In genomic region chr1:74337241-74337771, GRCm38 (mm10) we compare ENCODE assay signal across 16 mouse cellular contexts. TPM values are rescaled to one million over a fixed set of nuclear protein-coding genes. Genes with fewer than 3 reads are reported as not detected.
DNase-seq lines count a peak whose midpoint lies in the region; ATAC-seq and TF ChIP-seq lines count a peak whose summit lies in the region.
"Had no signal": no experiment of that assay in that cellular context is flagged by ENCODE, and none has a peak within 500 bp of the region (broad histone marks: within the 10 kb centered on the region; RNA-seq: fewer than 3 reads in every experiment).

No protein-coding gene starts in this region.

- in situ Hi-C loops in CH12.LX (cut with MboI; ENCODE audit: low pct_ligation_motif_present, low pct_unique_long_range_greater_than_20kb, low sequenced_read_pairs) = no loop called here

- no peak for TF ChIP-seq RAD21 in CH12.LX (IDR thresholded peaks at IDR 0.05; ENCODE audit: low read depth, low read length)

- no peaks in the 10 kb centered on the region for H3K27me3 ChIP-seq in heart, embryonic 12.5 days (replicated peaks)
- H3K27me3 ChIP-seq in CH12.LX (replicated peaks) = no peaks in the 10 kb centered on the region
- H3K27me3 ChIP-seq: forebrain, embryonic 12.5 days; neural tube, embryonic 12.5 days had no signal

- H3K4me3 ChIP-seq in heart, embryonic 12.5 days = no peak overlapping the region
- H3K4me3 ChIP-seq in CH12.LX (replicated peaks in 1 of 3; ENCODE audit: low read depth in 2 of 3, low read length in 2 of 3, poor library complexity in 1 of 3) = no peak overlapping the region
- H3K4me3 ChIP-seq: forebrain, embryonic 12.5 days; neural tube, embryonic 12.5 days had no signal

- dilution Hi-C loops in CH12.LX (cut with MboI; ENCODE audit: extremely low pct_ligation_motif_present, extremely low pct_unique_long_range_greater_than_20kb, low sequenced_read_pairs) = no loop called here

- no peaks in the 10 kb centered on the region for H3K36me3 ChIP-seq in heart, embryonic 12.5 days
- H3K36me3 ChIP-seq in CH12.LX (replicated peaks in 1 of 2; ENCODE audit: control insufficient read depth in 1 of 2, insufficient read depth in 1 of 2, low read length in 1 of 2) = peaks cover 29 to 68% of the 10 kb centered on the region in 2 experiments
- H3K36me3 ChIP-seq: forebrain, embryonic 12.5 days; neural tube, embryonic 12.5 days had no signal

- H3K9me3 ChIP-seq in heart, embryonic 12.5 days (replicated peaks) = no peaks in the 10 kb centered on the region
- H3K9me3 ChIP-seq in CH12.LX (replicated peaks; ENCODE audit: low read length) = peaks cover 18% of the 10 kb centered on the region
- H3K9me3 ChIP-seq: forebrain, embryonic 12.5 days; neural tube, embryonic 12.5 days had no signal

- peaks cover 56% of the 10 kb centered on the region for H3K4me1 ChIP-seq in heart, embryonic 12.5 days (replicated peaks)
- H3K4me1 ChIP-seq in CH12.LX (ENCODE audit: control insufficient read depth in 1 of 2, insufficient read depth in 2 of 2) = peaks cover 34 to 67% of the 10 kb centered on the region in 2 experiments

- H3K27ac ChIP-seq in heart, embryonic 12.5 days (ENCODE audit: poor library complexity, severe bottlenecking) = peak overlapping the region; percentile 31
- peak overlapping the region; percentile 64 for H3K27ac ChIP-seq in CH12.LX (ENCODE audit: insufficient read depth, low read depth)
- H3K27ac ChIP-seq: forebrain, embryonic 12.5 days; liver, embryonic 14.5 days; neural tube, embryonic 12.5 days had no signal

- H3K4me2 ChIP-seq in heart, embryonic 12.5 days = no peak overlapping the region
- H3K4me2 ChIP-seq in CH12.LX (ENCODE audit: insufficient read depth, low read depth, poor library complexity, severe bottlenecking) = peak overlapping the region; percentile 52
- H3K4me2 ChIP-seq: forebrain, embryonic 12.5 days; neural tube, embryonic 12.5 days had no signal

- intact Hi-C loops in gastrocnemius, postnatal 36 days (cut with DNase I) = no loop called here

- H3K9ac ChIP-seq in heart, embryonic 12.5 days = no peak overlapping the region
- H3K9ac ChIP-seq in CH12.LX (ENCODE audit: insufficient read depth, low read depth) = peak overlapping the region; percentile 31
- H3K9ac ChIP-seq: forebrain, embryonic 12.5 days; liver, embryonic 14.5 days; neural tube, embryonic 12.5 days had no signal

- ATAC-seq in heart, embryonic 12.5 days (ENCODE audit: insufficient number of reproducible peaks, low FRiP score) = no peak
- ATAC-seq: lung, postnatal 0 days had no signal

- no peak for TF ChIP-seq EP300 in CH12.LX (IDR thresholded peaks at IDR 0.05; ENCODE audit: low read length)

- DNase-seq in adrenal gland, postnatal 14 days = peak; percentile 43
- no peak for DNase-seq in adrenal gland, postnatal 4 days (ENCODE audit: low spot score in 2 of 2)
- DNase-seq in heart, postnatal 4 days = no peak
- DNase-seq in CH12.LX (ENCODE audit: extremely low read depth) = no peak
- peak; percentile 54 to 58 for DNase-seq in cerebellum, postnatal 14 days
- DNase-seq in gastrocnemius, adult 8-10 months (ENCODE audit: low spot score in 2 of 2) = no peak
- no peak for DNase-seq in gastrocnemius, postnatal 36 days
- DNase-seq: kidney, adult 9 months; layer of hippocampus, postnatal 36 days; thymus, postnatal 14 days had no signal

- WGBS in heart, embryonic 12.5 days = 68% methylated on average over 3 of the region's 3 CpGs

- TF ChIP-seq POLR2A in CH12.LX (IDR thresholded peaks at IDR 0.05; ENCODE audit: low read depth, low read length) = no peak

- TF ChIP-seq CTCF in CH12.LX (conservative IDR thresholded peaks at IDR 0.05 in 1 of 2, IDR thresholded peaks at IDR 0.05 in 1 of 2; ENCODE audit: low read depth in 2 of 2, low read length in 2 of 2) = no peak

- peaks cover 77% of the 10 kb centered on the region for H3K79me2 ChIP-seq in CH12.LX (replicated peaks; ENCODE audit: control insufficient read depth, extremely low read depth, insufficient read depth, poor library complexity, severe bottlenecking)

TF ChIP-seq in CH12.LX, 34 proteins besides CTCF, POLR2A, EP300 and RAD21:
- TF ChIP-seq POLR2AphosphoS2 (IDR thresholded peaks at IDR 0.05; ENCODE audit: low read depth, low read length) (0 out of 2 replicates have a peak, but pooled peaks have one; percentile 32), KAT2A (IDR thresholded peaks at IDR 0.05; ENCODE audit: insufficient replicate concordance, low read length) (no peak)

RNA-seq across cellular contexts. Expression of gene Catip, which starts 24.6 kb away (rescaled TPM):
- 0.15 and 0.45 TPM in 2 replicates for total RNA-seq in adrenal gland, postnatal 14 days (2021)
- total RNA-seq in adrenal gland, postnatal 4 days (2021) = under 1 TPM; 0.48 to 0.50 TPM
- 0.46 TPM in 2 replicates for polyA plus RNA-seq in heart, embryonic 12.5 days (2016; fragmentation: Nextera tagmentation; extraction: Ambion mirVana)
- under 1 TPM; 0.32 to 0.33 TPM for total RNA-seq in heart, postnatal 4 days (2021)
- total RNA-seq in CH12.LX (2012; rRNA removed) = 0.21 and 0.30 TPM in 2 replicates
- 0.11 and 0.20 TPM in 2 replicates for total RNA-seq in CH12.LX (2014; rRNA removed)
- polyA plus RNA-seq in CH12.LX (2012; ENCODE audit: insufficient read length, low read depth) = 2.1 and 2.6 TPM in 2 replicates
- under 1 TPM in 3 of 4 experiments, not detected in 1; 0.21 to 0.44 (median 0.36) TPM for total RNA-seq in gastrocnemius, adult 8-10 months (2022)
- total RNA-seq in gastrocnemius, postnatal 36 days (2021) = under 1 TPM in 1 of 2 experiments, not detected in 1; 0.12 TPM
- total RNA-seq: megakaryocyte-erythroid progenitor cell, adult 5-6 weeks had no signal

RNA-seq across cellular contexts. Expression of gene Tmbim1, which starts 31.9 kb away (rescaled TPM):
- total RNA-seq in adrenal gland, postnatal 14 days (2021) = 66.7 and 82.3 TPM in 2 replicates
- 10 to 100 TPM; 65.8 to 72.4 TPM for total RNA-seq in adrenal gland, postnatal 4 days (2021)
- polyA plus RNA-seq in heart, embryonic 12.5 days (2016; fragmentation: Nextera tagmentation; extraction: Ambion mirVana) = 41.1 and 42.9 TPM in 2 replicates
- 10 to 100 TPM; 43.4 to 44.3 TPM for total RNA-seq in heart, postnatal 4 days (2021)
- total RNA-seq in CH12.LX (2012; rRNA removed) (30.9 and 32.4 TPM in 2 replicates), CH12.LX (2014; rRNA removed) (26.6 and 28.3 TPM in 2 replicates)
- 31.1 and 35.1 TPM in 2 replicates for polyA plus RNA-seq in CH12.LX (2012; ENCODE audit: insufficient read length, low read depth)
- 10 to 100 TPM; 31.3 to 38.1 (median 32.9) TPM for total RNA-seq in gastrocnemius, adult 8-10 months (2022)
- 10 to 100 TPM; 23.0 to 28.8 TPM for total RNA-seq in gastrocnemius, postnatal 36 days (2021)

RNA-seq across cellular contexts. Expression of gene Slc11a1, which starts 37.7 kb away (rescaled TPM):
- 5.3 and 6.9 TPM in 2 replicates for total RNA-seq in adrenal gland, postnatal 14 days (2021)
- total RNA-seq in adrenal gland, postnatal 4 days (2021) = 10 to 100 TPM; 10.2 to 13.6 TPM
- polyA plus RNA-seq in heart, embryonic 12.5 days (2016; fragmentation: Nextera tagmentation; extraction: Ambion mirVana) = 1.3 and 1.5 TPM in 2 replicates
- 1 to 10 TPM; 1.7 to 3.4 TPM for total RNA-seq in heart, postnatal 4 days (2021)
- total RNA-seq in CH12.LX (2012; rRNA removed) (21.3 and 35.7 TPM in 2 replicates), CH12.LX (2014; rRNA removed) (14.0 and 17.0 TPM in 2 replicates)
- polyA plus RNA-seq in CH12.LX (2012; ENCODE audit: insufficient read length, low read depth) = 85.8 and 96.4 TPM in 2 replicates
- total RNA-seq in gastrocnemius, adult 8-10 months (2022) = 1 to 10 TPM; 2.1 to 6.5 (median 5.1) TPM
- total RNA-seq in gastrocnemius, postnatal 36 days (2021) = 1 to 10 TPM; 3.0 to 3.9 TPM

RNA-seq across cellular contexts. Expression of gene Pnkd, which starts 52.6 kb away (rescaled TPM):
- total RNA-seq in adrenal gland, postnatal 14 days (2021) = 111 and 115 TPM in 2 replicates
- total RNA-seq in adrenal gland, postnatal 4 days (2021) = 10 to 100 TPM; 72.1 to 72.4 TPM
- polyA plus RNA-seq in heart, embryonic 12.5 days (2016; fragmentation: Nextera tagmentation; extraction: Ambion mirVana) = 215 and 216 TPM in 2 replicates
- total RNA-seq in heart, postnatal 4 days (2021) = 100 to 1,000 TPM; 198 to 211 TPM
- total RNA-seq in CH12.LX (2012; rRNA removed) (117 and 154 TPM in 2 replicates), CH12.LX (2014; rRNA removed) (42.7 and 45.5 TPM in 2 replicates)
- 263 and 318 TPM in 2 replicates for polyA plus RNA-seq in CH12.LX (2012; ENCODE audit: insufficient read length, low read depth)
- total RNA-seq in gastrocnemius, adult 8-10 months (2022) = 10 to 100 TPM; 51.9 to 56.2 (median 53.1) TPM
- total RNA-seq in gastrocnemius, postnatal 36 days (2021) = 10 to 100 TPM; 53.4 to 54.8 TPM

RNA-seq across cellular contexts. Expression of gene Aamp, which starts 52.8 kb away (rescaled TPM):
- 155 and 165 TPM in 2 replicates for total RNA-seq in adrenal gland, postnatal 14 days (2021)
- total RNA-seq in adrenal gland, postnatal 4 days (2021) = 100 to 1,000 TPM; 175 to 177 TPM
- polyA plus RNA-seq in heart, embryonic 12.5 days (2016; fragmentation: Nextera tagmentation; extraction: Ambion mirVana) = 169 and 171 TPM in 2 replicates
- total RNA-seq in heart, postnatal 4 days (2021) = 100 to 1,000 TPM; 103 to 105 TPM
- 151 and 163 TPM in 2 replicates for total RNA-seq in CH12.LX (2012; rRNA removed)
- 103 and 108 TPM in 2 replicates for total RNA-seq in CH12.LX (2014; rRNA removed)
- polyA plus RNA-seq in CH12.LX (2012; ENCODE audit: insufficient read length, low read depth) = 172 and 193 TPM in 2 replicates
- 10 to 100 TPM; 73.2 to 88.7 (median 78.0) TPM for total RNA-seq in gastrocnemius, adult 8-10 months (2022)
- 10 to 100 TPM; 64.7 to 71.3 TPM for total RNA-seq in gastrocnemius, postnatal 36 days (2021)

Comparison
In these comparisons a context has a peak if more than half of its experiments do, and no peak if none do; other contexts are left out.
1. DNase-seq: peak in adrenal gland, postnatal 14 days (single experiment) and cerebellum, postnatal 14 days (2 of 2); none in adrenal gland, postnatal 4 days (0 of 2), heart, postnatal 4 days (single experiment), CH12.LX (single experiment), gastrocnemius, adult 8-10 months (0 of 2) and gastrocnemius, postnatal 36 days (0 of 2).